Mouse (Mus musculus) testis, postnatal 10 days (tissue): ENCODE measurements at regions not wholly inside any gene's neighbourhood (a gene's known extent, or its start where the extent isn't known, plus 50 kb on each side); places are given as distances from the start of the nearest gene placed in this dataset.
"Not testable (repeated sequence)": the region's sequence is repeated elsewhere in the genome, so short reads cannot be mapped to it uniquely, and the experiment has no call there.

ENCODE experiments used
- DNase-seq: peaks from one replicate; pipeline ENCODE4 v3.0.0; 2021; ENCODE audit warnings: low spot score

GRCm38 (mm10) chr13:72541706-72542105, 86.9 kb upstream of the Irx2 start:
- peak; percentile 51 for DNase-seq

DNA sequence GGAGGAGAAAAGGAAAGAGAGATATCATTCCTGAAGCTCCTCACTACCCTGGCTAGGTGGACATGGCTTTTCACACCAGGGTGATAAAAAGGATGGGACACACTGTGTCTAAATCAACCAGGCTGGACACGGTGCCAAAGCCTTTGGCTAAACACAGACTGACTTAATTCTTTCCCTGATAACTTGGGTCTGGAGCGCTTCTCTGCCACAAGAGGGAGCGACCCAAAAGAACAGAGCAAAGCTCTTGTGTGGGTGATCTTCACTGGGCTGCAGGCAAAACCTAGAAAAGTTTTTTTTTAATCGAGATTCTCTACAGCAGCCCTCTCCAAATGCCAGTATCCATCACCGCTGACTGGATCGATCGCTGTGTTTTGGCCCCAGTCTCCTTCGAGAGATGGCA, 70.7 kb upstream of the Irx2 start:
- no peak for DNase-seq

GRCm38 (mm10) chr13:72571871-72572270, 56.7 kb upstream of the Irx2 start:
- no peak for DNase-seq

GRCm38 (mm10) chr13:72572846-72573245, 55.8 kb upstream of the Irx2 start:
- DNase-seq = no peak

- not testable (repeated sequence) for DNase-seq
Observed at GRCm38 (mm10) chr13:72574126-72574525, 54.5 kb upstream of the Irx2 start.

DNA sequence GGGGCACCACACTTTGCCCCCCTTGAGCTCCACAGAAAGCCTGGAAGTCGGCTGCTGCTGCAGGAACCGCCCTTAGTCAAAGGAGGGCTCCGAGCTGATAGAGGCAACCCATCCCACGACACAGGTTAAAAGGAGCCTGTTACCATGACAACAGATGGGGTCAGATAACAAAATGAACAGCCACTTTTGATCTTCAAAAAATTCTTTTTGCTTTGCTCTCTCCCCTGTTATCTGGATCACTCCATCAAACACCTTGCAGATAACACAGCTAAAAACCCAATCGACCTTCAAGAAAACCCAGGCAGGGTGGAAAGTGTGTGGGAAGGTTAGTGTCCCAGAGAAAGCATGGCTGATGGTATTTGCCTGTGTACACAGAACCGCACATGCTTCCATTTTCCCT, 52.1 kb upstream of the Irx2 start:
- no peak for DNase-seq

GRCm38 (mm10) chr13:72578416-72578815, 50.2 kb upstream of the Irx2 start:
- DNase-seq = no peak
